Mouse (Mus musculus) MEL (cell line): Measurements from ENCODE around the gene Tmbim6.
A peak's percentile ranks its signal among the peaks of the same experiment; 100 is the strongest.

Experiments
- BHLHE40 ChIP-seq: IDR thresholded peaks from 2 replicates; pipeline ENCODE4 v1.6.1; 2012; ENCODE audit warnings: low read depth, mild to moderate bottlenecking, inconsistent platforms, low read length, improper control_type of control experiment, borderline replicate concordance
- CHD2 ChIP-seq: IDR thresholded peaks from 2 replicates; pipeline ENCODE4 v1.6.1; 2011; ENCODE audit warnings: low read length, improper control_type of control experiment
- CTCF ChIP-seq, 3 experiments: IDR thresholded peaks in 2 of 3; conservative IDR thresholded peaks in 1 of 3; 2 replicates each; pipeline ENCODE4 v1.5.1; 2011 to 2012; ENCODE audit warnings: low read length in 3 of 3, low read depth in 2 of 3, mild to moderate bottlenecking in 2 of 3, improper control_type of control experiment in 1 of 3, inconsistent platforms in 1 of 3, mixed read lengths in 1 of 3, moderate library complexity in 1 of 3; ENCODE audit not compliant: control insufficient read depth in 1 of 3, insufficient read depth in 1 of 3, poor library complexity in 1 of 3, severe bottlenecking in 1 of 3
- HCFC1 ChIP-seq: IDR thresholded peaks from 2 replicates; pipeline ENCODE4 v1.6.1; 2012; ENCODE audit warnings: low read depth, mild to moderate bottlenecking, inconsistent platforms, low read length, improper control_type of control experiment, moderate library complexity
- POLR2A ChIP-seq, 2 experiments: IDR thresholded peaks; 2 replicates each; pipeline ENCODE4 v1.6.1; 2011 to 2012; ENCODE audit warnings: low read length in 2 of 2, mild to moderate bottlenecking in 2 of 2, control low read depth in 1 of 2, improper control_type of control experiment in 1 of 2, low read depth in 1 of 2, moderate library complexity in 1 of 2; ENCODE audit not compliant: control insufficient read depth in 1 of 2, insufficient read depth in 1 of 2, poor library complexity in 1 of 2
- POLR2AphosphoS2 ChIP-seq: IDR thresholded peaks from 2 replicates; pipeline ENCODE4 v1.6.1; 2011; ENCODE audit warnings: low read length, improper control_type of control experiment
- SIN3A ChIP-seq: IDR thresholded peaks from 2 replicates; pipeline ENCODE4 v1.6.1; 2012; ENCODE audit warnings: low read length, improper control_type of control experiment, inconsistent platforms
- TAL1 ChIP-seq: IDR thresholded peaks from 2 replicates; pipeline ENCODE4 v1.6.1; 2012; ENCODE audit warnings: mild to moderate bottlenecking, inconsistent platforms, low read length, moderate library complexity, mixed read lengths
- ZC3H11A ChIP-seq: IDR thresholded peaks from 2 replicates; pipeline ENCODE4 v1.6.1; 2012; ENCODE audit warnings: low read depth, mild to moderate bottlenecking, inconsistent platforms, low read length, improper control_type of control experiment

DNA sequence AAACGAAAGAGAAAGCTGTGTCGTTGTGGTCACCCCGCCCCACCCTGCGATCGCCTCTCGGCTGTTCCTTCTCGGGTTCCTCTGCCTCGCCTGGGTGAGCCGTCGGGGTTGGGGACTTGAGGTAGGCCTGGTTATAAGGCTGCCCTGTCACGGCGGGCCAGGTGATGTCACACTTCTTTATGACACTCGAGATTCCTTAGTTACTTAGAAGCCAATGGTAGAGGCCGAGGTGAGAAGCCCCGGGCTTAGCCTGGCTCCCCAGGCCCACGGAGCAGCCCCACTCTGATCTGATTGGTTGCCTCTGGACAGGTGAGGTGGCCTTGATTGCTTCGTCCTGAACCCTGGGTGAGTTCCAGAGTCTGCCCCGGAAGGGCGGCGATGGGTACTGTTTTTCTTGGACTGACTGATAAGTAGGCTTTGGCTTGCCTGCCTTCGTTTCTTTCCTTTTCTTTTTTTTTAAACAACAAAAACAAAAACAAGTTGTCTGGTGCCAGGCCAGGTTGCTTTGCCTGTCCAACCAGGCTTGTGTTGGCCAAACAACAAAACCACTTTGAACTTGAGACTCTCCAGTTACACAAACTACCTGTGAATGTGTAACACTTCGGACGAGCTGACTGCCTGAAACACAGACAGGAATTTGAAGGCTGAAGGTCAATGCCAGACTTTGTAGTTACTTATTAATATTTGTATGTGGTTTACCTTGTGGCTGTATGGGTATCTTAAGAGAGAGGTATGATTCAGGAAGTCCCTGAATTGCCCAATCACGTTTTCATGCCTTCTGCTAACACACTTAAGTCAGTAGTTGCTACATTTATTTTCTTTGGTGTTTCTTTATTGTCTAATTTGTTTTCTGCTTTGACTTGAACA, 937 bp downstream of the Tmbim6 start:
- TF ChIP-seq HCFC1 (no peak), CTCF (IDR thresholded peaks at IDR 0.05 in 2 of 3, conservative IDR thresholded peaks at IDR 0.05 in 1 of 3; ENCODE audit: control insufficient read depth in 1 of 3, insufficient read depth in 1 of 3, low read depth in 2 of 3, low read length in 3 of 3, poor library complexity in 1 of 3, severe bottlenecking in 1 of 3) (no peak), ZC3H11A (no peak), POLR2A (IDR thresholded peaks at IDR 0.05; ENCODE audit: control insufficient read depth in 1 of 2, insufficient read depth in 1 of 2, low read depth in 1 of 2, low read length in 2 of 2, poor library complexity in 1 of 2) (no peak), POLR2AphosphoS2 (no peak), SIN3A (no peak; the same call in 1 of the 2 replicates), CHD2 (no peak), BHLHE40 (no peak), TAL1 (peak; percentile 15; the same call in 1 of the 2 replicates)
